Mouse (Mus musculus) heart, postnatal 10 days (tissue): ENCODE measurements at regions not wholly inside any gene's neighbourhood (a gene's known extent, or its start where the extent isn't known, plus 50 kb on each side); places are given as distances from the start of the nearest gene placed in this dataset.
"Not testable (repeated sequence)": the region's sequence is repeated elsewhere in the genome, so short reads cannot be mapped to it uniquely, and the experiment has no call there.

ENCODE experiments used
- DNase-seq, 2 experiments: peaks; one replicate each; pipeline ENCODE4 v3.0.0; 2021
- intact Hi-C: fragments of 180-260 bp; cut with DNase I; formaldehyde crosslinking; loops from one replicate; pipeline ENCODE4 v1.15.1; 2025

DNA sequence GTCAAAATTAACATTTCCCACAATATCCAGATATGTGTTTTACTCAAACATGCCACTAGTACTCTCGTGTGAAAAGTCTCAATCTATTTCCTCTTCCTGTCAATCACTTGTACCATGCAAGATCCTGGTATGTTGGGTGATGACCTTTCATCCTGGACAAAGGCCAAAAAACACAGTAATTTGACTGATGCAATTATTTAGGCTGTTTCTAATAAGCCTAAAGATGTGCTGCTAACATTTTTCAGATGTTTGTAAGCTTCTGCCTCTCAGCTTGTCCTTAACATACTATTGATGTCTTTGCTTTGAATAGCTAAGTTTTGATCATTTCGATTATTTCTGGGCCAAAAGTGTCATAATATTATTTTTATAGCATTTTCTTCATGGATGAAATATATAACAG lies 418.4 kb upstream of the Arrdc4 start:
- no peak for DNase-seq
- intact Hi-C loops: no loop called here

DNA sequence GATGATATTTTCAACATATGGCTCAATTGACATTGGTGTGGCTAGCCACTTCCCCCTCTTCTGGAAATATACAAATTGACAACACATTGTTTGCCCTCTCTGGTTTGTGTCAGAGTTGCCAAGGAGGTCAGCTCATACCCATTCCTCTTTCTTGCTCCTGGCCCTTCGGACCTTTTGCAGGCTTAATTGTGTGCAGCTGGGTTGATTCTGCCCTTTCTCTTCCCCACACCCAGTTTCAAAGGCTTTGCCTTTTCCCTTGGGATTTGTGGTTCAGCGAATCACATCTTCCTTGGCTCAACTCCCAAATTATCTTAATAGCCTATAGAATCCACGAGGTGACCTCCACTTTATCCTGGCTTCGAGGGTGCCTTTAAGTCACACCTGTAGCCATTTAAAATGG lies 412.9 kb upstream of the Arrdc4 start:
- no peak for DNase-seq
- intact Hi-C loops: no loop called here

DNA sequence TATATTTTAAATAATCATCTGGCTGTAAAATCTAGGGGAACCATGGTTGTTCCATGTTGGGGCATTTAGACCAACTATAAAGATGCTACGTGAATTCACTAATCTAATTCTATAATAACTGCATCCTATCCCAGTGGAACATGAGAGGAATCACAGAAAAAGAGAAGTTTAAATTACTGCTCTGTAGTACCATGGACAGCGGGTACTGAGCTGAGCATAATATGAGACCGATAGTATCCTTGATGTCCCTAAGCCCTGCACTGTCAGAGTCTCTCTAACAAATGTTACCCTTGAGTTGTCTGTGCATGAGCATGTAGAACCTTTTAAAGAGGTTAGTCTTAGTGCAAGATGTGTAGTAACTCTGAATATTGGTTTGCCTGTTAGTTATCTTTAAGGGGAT lies 393.3 kb upstream of the Arrdc4 start:
- intact Hi-C loops: no loop called here
- DNase-seq: no peak

DNA sequence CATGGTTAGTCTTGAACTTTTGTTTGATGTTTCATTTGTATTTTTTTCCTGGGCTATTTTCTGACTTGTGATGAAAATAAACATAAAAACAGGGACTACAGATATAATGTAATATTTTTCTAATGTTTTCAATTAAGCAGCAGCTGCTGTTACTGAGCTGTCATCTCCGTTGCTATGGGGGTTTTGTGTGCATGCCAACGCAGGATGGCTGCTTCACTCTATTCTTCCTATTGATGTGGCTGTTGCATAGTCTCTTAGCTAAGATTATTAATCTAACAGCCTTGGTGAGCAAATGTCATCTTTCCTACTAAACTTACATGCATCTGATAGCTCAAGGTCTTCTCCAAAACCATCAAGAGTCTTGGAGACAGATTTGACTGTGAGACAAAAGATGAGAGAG lies 384.4 kb upstream of the Arrdc4 start:
- intact Hi-C loops: no loop called here
- no peak for DNase-seq

DNA sequence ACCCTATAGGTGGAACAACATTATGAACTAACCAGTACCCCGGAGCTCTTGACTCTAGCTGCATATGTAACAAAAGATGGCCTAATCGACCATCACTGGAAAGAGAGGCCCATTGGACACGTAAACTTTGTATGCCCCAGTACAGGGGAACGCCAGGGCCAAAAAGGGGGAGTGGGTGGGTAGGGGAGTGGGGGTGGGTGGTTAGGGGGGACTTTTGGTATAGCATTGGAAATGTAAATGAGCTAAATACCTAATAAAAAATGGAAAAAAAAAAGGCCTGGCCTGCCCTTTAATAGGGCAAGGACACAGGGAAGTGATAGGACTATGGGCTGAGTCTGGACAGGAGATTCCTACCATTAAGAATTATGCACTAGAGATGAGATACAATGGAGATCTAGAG lies 352.7 kb upstream of the Arrdc4 start:
- intact Hi-C loops, DNase-seq: not testable (repeated sequence)

DNA sequence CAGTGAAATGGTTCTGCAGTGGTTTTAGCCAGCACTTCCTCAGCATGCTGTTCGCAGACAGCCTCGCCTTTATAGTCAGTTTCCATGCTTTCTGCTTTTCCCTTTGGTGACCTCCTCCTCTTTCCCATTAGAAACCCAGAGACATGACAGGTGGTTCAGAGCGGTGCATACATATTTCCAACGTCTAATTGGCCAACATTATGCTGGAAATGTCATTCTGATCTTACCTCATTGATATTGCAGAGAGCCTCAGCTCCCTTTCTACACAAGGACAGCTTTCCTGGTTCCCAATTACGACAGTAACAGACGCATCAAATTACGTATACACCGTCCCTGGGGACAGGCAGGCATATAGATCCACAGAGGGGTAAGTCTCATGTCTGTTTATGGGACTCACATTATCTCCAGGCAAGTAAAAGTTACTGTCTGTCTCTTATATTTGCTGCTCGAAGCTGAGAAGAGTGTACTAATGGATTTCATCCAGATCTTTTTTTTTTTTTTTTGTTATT lies 348.6 kb upstream of the Arrdc4 start:
- no peak for DNase-seq
- intact Hi-C loops: no loop called here

DNA sequence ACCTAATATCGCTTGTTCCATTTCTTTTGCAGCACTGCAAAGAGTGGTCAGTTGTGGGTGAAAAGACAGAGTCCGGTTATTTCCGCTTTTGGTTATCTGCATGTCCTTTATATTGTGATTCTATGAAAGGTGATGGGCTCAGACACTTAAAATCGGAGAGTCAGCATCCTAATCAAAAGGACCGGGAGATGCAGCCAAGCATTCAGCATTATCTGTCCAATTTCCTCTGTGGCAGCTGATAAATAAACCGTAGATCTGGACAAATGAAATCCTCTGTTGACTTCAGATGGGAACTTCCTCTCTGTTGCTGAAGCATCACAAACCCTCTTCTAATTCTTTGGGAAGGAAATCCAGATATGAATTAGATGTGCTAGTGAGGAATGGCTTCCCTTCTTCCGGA lies 325.7 kb upstream of the Arrdc4 start:
- intact Hi-C loops: no loop called here
- no peak for DNase-seq

DNA sequence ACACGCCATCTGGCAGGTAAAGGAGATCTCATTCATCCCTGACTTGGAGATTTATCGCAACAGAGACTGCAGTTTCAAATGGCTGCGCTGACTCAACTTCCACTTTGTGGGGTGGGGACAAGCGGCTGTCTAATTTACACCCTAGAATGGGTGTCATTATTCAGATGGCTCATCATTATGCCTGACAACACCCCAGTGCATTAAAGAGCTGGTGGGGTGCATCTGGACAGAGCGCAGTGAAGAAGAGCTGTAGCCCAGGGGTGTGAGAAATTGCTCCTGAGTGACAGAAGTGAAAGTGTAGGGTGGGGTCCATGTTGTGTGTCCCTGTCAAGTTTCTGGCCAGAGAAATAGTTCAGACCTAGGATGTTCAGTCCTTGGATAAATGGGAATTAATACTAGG lies 314.0 kb upstream of the Arrdc4 start:
- DNase-seq: no peak
- intact Hi-C loops: no loop called here

DNA sequence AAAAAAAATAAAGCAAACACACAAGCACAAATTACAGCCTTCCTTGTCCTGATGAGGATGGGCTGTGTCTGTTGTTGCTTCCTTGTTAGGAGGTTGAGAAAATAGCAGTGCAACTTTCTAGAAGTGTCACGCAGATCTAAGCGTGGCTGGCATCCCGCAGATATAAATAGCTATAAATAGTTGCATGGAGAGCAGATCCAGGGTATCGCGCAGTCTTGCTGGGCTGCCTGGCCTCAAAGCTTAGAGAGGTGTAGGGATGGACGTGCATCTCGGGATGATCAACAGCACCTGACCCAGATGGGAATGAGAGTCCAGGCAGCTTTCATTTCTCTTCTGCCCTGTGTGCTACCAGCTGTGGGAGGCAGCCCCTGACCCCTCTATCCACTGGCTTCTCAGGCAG lies 313.5 kb upstream of the Arrdc4 start:
- intact Hi-C loops: no loop called here
- no peak for DNase-seq

DNA sequence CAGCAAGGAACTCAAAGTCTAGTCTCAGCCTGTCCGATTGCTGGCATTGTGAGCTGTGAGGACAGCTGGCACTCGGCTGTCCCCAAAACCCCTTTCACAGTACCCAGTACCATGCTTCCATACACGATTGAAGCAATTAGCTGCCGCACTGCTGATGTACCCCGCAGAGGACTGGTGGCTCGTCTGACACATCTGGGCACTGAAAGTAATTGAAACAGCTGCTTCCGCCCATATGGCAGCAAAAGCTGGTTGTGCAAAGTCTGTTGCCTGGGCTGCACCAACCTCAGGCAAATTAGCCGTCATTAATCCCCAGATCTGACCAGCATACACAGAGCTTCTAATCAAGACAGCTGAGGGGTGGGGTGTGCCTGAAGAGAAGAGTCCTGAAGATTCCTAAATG lies 313.1 kb upstream of the Arrdc4 start:
- DNase-seq: no peak

DNA sequence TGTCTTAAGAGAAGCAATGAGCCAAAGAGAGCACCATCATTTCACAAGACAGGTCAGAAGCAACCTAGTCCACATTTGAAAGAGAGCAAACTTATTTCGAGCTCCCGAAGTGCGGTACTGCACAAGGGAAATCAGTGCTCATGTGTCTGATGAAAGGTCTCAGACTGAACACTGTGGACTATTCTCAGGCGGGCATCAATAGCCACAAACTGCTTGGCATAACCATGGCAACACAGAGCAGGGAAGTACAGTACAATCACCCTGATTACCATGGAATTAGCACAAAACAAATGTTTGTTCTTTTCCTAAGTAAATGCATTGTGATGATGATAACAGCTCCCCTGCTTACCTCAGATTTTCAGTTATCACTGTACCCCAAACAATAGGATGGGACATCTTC lies 312.2 kb upstream of the Arrdc4 start:
- DNase-seq: no peak
- intact Hi-C loops: no loop called here

More for the DNA sequence above, 313.1 kb upstream of the Arrdc4 start:
- intact Hi-C loops: no loop called here

DNA sequence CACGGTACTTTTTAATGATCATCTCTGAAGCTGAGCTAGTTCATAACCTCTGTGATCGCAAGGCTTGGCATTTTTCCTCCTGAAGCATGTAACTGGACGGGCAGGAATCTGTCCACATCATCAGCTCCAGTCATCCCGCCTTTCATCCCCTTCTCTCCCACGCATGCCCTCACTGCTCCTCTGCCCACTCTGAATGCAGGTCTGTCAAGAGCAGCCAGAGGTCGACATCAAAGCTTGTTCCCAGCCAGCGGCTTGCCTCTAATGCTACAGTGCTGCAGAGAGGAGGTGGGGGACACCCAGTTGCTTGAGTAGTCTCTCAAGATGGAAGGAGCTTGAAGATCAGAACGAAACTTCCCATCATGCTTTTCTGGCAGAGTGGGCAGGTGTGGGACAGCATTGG lies 267.5 kb upstream of the Arrdc4 start:
- no peak for DNase-seq
- intact Hi-C loops: loop anchor here (2.0 kb wide), 1 partner anchor 20 kb away; no protein-coding TSS in a partner anchor

DNA sequence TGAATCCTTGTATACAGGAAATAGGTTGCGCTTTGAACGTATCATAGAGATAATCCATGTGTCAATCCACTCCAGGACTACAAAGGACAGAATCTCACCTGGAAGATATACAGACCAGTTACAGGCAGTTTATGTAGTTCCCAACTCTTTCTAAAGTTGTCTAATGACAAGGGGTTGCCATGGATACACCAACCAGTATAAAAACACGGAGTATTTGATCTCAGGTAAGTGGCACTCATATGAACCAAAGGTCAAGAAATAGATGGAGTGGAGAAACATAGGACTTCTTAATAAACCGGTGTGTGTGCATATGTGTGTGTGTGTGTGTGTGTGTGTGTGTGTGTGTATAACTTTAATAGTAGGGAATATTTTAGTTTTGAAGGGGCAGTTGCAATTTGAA lies 266.0 kb upstream of the Arrdc4 start:
- DNase-seq: no peak
- intact Hi-C loops: no loop called here

DNA sequence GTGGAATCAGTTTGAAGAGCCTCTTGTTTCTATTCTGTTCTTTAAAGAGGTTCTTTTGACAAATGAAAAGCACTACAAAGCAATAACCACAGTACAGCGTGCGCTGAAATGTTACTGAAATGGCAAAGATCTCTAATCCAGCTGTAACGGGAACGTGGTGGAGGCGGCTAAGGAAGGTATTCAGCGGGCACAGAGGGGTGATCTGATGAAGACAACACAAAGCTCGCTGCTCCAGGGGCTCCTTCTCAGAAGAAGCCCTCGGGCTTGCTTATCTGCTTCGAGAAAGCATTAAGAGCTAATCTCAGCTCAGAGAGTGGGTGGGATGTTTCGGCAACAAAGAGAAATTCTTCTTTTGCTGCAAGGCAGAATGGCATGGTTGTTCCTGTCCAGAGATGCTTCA lies 258.2 kb upstream of the Arrdc4 start:
- intact Hi-C loops: no loop called here
- no peak for DNase-seq

DNA sequence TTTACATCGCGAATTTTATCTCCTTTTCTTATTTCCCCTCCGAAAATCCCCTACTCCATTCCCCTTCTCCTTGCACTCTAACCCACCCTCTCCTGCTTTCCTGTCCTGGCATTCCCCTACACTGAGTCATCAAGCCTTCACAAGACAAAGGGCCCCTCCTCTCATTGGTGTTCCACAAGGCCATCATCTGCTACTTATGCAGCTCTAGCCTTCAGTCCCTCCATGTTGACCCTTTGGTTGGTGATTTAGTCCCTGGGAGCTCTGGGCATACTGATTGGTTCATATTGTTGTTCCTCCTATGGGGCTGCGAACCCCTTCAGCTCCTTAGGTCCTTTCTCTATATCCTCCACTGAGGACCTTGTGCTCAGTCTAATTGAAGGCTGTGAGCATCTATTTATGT lies 239.0 kb upstream of the Arrdc4 start:
- no peak for DNase-seq
- intact Hi-C loops: no loop called here

DNA sequence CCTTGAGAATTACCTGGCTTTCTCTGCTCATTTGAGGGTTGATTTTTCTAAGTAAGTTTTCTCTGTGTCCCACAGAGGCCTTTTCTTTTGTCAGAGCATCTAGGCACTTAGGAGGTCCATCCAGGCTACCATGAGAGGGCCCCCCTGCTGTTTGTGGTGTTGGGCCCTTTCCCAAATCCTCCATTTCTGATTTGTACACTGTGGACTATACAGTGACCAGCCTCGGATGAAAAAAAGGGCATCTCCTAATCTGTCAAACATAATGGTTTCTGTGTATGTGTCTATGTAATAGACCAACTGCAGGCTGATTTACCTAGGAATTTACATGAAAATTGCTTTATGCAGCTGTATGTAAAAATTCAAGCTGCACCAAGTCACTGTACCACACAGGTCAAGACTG lies 234.9 kb upstream of the Arrdc4 start:
- no peak for DNase-seq
- intact Hi-C loops: no loop called here

DNA sequence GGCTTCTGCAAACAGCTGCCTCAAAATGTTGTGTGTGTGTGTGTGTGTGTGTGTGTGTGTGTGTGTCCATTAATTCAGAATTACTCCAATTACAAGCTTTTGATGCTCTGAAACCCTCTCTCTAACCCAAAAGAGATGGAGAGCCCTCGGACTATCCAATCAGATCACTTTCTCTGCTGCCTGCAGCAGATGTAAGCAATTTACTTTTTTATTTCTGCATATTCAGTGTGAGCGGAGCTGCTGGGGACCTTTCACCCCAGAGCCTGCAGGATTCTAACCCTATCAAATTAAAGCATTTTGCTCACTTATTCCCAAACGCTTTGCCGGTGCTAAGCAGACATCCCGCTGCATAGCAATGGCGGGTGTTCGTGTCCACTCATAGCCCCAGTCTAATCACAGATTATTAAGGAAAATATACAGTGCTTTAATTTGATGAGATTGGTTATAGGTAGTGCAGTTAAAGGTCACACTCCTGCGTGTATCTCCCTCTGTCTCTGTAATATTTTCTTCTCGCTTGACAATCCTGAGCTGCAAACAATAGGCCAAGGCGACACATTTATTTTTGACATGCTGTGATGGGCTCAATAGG lies 234.0 kb upstream of the Arrdc4 start:
- intact Hi-C loops: no loop called here

DNA sequence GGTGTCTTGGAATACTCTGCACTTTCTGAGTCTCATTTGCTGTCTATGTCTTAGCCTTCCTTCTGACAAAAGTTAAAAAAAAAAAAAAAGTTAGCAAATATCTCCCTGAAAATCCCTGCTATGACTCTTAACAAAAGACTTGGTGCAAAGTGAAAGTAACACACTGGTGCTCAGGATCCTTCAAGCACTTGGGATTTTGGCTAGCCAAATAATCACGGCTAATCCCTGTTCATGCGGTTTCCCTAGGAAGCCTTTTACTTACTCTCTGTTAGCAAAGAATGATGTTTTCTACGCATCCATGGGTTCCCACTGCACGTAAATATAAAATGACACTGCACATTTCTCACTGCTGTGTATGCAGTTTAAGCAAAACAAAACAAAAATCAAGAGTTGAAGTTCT lies 229.5 kb upstream of the Arrdc4 start:
- intact Hi-C loops: loop anchor here (5.0 kb wide), 1 partner anchor 1359 kb away; no protein-coding TSS in a partner anchor
- DNase-seq: no peak

More for the DNA sequence above, 234.0 kb upstream of the Arrdc4 start:
- DNase-seq: no peak

DNA sequence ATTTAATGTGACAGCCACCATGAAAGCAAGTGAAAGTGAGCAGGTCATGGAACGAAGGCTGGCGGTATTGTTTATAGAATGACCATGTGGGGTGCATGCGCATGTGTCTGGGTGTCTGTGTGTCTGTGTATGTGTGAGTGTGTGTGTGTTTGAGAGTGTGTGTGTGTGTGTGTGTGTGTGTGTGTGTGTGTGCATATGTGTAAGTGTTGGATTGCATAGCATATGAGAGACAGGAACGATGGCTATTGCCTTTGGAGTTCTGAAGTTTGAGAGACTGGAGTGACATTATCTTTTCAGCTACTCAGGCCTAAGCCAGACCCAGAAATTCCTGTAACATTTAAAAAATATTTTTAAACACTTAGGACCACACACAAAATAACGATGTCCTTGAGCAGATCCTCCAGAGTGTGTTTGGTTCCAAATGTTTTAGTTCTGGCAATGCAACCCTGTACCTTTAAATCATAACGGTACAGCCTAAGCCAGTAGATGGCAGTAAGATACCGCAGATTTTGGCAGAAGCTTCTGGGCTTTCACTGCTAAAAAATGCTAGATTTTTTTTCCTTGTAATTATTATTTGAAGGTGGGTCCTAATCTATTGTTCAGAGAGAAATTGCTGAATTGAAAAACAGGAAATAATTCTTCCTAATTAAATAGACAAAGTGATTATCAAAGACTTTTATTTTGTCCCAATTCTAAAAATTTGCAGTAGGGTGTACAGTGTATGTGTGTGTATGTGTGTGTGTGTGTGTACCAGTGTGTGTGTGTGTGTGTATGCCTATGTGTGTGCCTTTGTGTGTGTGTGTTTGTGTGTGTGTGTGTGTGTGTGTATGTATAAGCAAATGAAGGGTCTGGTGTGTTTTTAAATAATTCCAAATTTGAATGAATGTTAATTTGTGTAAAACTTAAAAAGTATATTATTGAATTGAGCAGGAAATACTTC lies 228.0 kb upstream of the Arrdc4 start:
- intact Hi-C loops: loop anchor here (5.0 kb wide), 1 partner anchor 1360 kb away; no protein-coding TSS in a partner anchor
- DNase-seq: peak; percentile 20 to 33

DNA sequence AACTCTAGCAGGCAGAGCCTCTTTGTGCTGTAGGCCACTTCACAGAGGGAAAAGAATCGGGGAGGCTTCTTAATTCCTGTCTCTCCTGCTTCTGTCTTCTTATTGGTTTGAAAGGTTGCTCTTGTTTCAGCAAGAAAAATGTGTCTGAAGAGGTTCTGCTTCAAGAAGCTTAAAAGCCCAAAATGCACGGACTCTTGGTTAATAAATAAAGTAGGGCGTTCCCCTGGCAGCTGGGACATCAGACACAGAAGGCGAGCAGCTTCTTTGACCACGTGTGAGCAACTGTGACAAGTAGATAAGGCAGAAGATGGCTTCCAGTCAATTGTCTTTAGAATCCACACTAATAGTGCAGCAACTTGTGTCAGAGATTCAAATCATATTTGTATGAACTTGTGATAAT lies 226.9 kb upstream of the Arrdc4 start:
- intact Hi-C loops: loop anchor here (5.0 kb wide), 1 partner anchor 1361 kb away; no protein-coding TSS in a partner anchor
- no peak for DNase-seq

DNA sequence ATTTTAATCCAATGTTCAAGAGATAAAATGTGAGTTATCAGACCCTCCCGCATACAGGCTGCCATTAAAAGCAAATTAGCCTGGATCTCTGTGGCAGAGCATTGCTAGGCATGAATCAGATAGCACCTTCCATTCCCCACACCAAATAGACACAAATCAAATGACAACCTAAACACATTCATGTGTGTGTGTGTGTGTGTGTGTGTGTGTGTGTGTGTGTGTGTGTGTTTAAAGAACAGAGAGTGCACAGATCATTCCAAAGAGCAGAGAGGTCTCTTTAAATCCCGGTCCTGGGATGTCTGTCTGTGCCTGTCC lies 226.5 kb upstream of the Arrdc4 start:
- intact Hi-C loops: loop anchor here (5.0 kb wide), 1 partner anchor 1362 kb away; no protein-coding TSS in a partner anchor
- no peak for DNase-seq
